Mouse (Mus musculus) right cerebral cortex, adult 2 months (tissue): ENCODE data around the gene Ccdc155.

ENCODE experiments used
- DNase-seq, 2 experiments: peaks; one replicate each; pipeline ENCODE4 v3.0.0; 2021 to 2022; ENCODE audit warnings: low spot score in 2 of 2

The Ccdc155 gene

GRCm38 (mm10) chr7:45226421-45226820 lies 21.7 kb upstream of the Ccdc155 start:
- no peak for DNase-seq

DNA sequence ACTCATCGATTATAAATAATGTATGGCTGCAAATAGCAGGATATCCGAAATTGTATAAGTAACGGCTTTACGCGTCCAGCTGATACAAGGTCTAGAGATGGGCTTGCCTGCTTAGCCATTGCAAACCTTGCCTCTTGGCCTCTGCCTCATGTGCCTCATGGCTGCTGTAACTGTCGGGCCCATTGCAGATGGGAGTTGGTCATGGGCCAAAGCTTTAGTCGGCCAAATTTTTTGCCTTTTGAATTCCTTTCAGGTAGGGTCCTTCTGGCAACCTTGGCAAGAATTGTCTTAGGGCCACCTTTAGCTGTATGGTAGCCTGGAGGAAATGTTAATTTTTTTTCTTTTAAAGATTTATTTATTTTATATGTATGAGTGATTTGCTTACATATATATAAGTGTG lies 20.1 kb upstream of the Ccdc155 start:
- no peak for DNase-seq

- DNase-seq, result no peak
Measured at GRCm38 (mm10) chr7:45221680-45222079, 17.0 kb upstream of the Ccdc155 start.

DNA sequence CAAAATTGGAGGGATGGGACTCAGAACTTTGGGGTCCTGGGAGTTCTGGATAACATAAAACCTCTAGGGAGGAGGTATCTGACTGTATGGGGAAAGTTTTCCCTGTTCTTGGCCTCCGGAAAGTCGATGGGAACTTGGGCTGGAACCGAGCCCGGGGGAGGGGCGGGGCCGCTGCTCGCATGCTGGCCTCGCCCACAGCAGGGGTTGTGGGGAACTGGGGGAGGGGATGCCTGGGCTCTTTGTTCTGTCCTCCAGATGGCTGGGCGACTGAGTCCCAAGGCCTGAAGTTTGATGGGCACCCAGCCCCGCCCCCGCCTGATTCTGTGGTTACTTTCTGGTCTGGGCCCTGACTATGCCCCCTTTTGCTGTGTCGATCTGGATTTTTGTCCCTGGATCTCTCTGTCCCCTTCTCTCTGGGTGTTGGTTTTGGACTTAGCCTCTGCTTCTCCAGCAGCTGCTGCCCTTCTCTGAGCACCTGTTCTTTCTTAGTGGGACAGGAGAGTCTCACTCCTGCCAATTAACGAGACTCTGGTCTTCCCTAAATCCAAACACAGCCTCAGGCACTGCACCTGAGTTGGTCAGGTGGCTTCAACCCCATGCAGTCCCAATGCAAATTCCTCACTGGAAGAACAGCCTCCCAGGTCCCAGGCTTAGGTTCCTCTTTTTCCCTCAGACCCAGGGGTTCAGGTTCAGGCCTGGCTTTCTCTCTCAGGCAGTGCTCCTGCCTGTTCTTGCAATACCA lies 11.9 kb upstream of the Ccdc155 start:
- DNase-seq, result no peak

DNA sequence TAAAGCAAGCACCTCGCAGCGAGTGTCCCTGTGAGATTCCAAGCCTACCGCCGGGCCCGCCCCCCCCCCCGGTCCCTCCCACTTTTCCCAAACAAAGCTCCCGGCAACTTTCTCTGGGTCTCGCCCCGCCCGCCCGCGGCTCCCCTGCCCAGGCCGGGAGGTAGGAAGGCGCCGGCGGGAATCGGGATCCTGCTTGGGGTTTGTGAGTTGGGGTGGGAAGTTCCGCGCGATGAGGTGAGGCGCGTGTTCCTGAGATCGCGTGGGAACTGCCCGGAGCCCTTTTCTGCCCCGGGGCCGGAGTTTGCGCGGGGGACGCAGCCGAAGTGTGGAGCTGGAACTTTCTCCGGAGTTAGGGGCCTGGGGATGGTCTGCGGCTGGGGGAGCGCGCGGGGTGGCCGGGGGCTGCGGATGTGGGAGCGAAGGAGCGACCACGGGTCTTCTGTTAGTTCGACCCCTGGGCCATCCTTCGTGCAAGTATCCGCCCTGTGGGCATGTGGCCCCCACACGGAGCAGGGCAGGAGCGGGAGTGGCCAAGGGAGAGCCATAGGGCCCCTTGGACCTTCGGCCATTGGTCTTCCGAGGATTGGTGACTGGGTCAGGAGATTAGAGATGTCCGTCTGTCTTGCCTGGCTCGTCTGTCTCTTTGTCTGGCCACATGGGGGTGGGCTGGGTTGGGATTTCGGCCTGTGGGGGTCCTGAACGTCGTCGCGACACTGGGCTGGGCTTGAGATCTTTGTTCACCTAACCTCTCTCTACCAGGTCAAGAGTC lies 11.2 kb upstream of the Ccdc155 start, which contains the start of gene Tead2:
Gene Tead2, plus strand, starts transcription at position 81 of the 769 bp plus-strand sequence.
- DNase-seq, result no peak

GRCm38 (mm10) chr7:45213708-45214107 lies 9.0 kb upstream of the Ccdc155 start:
- no peak for DNase-seq

DNA sequence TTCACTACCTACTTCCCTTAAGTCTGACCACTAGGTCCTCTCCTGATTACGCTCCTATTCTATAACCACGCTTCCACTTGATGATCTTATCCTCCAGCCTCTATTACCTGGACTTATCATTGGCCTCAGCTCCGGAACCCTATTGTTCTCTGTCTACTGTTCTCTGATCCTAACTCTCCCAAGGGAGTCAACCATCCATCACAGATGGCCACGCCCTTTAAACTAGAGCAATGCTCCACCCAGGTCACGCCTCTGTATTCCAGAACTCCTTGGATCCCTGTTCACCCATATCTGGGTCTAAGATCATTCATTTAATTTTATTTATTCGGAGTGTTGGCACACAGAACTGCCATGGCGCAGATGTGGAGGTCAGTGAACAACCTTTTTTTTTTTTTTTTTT lies 7.7 kb upstream of the Ccdc155 start:
- no peak for DNase-seq

DNA sequence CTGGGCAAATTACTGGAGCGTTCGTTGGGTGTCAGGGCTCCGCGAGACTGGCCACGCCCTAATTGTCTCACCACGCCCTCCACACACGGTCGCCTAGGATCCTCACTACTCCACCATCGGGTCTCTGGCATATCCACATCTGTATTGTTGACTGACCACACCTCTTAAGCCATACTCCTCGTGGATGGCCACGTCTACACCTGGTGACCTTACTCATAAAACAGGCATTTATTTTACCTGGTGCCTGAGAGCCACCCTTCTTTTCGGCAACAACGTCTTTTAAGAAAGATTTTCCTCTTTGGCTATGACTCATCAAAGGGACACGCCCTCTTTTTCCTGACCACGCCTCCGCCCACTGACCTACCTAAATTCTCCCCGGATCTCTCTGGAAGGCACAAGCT lies 7.2 kb upstream of the Ccdc155 start, which contains the start of gene Dkkl1:
Gene Dkkl1, minus strand, starts transcription at position 297 of the 401 bp plus-strand sequence.
- no peak for DNase-seq

- no peak for DNase-seq
Measured at GRCm38 (mm10) chr7:45211070-45211469, 6.4 kb upstream of the Ccdc155 start.

DNA sequence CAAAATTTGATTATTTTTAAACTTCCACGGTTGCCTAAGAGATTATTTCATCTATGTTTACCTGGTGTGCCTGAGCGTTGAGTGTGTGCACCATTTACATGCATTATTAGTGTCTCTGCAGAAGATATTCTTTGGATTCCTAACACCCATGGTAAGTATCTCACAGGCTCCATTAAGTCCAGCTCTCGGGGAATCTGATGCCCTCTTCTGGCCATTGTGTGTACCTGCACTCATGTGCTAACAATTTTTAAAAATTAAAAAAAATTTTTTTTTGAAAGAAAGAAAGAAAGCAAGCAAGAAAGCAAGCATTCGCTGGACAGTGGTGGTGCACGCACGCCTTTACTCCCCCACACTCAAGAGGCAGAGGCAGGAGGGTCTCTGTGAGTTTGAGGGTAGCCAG lies 3.6 kb upstream of the Ccdc155 start:
- DNase-seq, result no peak

- DNase-seq, result no peak
Measured at GRCm38 (mm10) chr7:45202654-45203053, 2.0 kb downstream of the Ccdc155 start.

DNA sequence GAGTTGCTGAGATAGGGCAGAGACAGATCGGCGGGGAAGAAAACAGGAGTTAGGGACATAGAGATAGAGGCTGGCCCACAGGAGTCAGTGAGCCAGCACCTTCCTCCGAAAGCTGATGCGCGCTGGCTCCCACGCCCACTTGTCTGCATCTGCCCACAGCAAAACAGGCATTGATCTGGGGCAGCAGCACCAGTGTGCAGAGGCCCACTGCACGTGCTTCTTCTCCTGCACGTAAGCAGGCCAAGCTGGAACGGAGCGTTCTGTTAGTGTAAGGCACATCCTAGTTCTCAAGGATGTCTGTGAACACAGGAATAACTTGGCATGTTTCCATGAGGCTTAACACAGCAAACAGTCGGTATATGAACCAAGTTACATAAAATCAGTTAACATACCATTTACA lies 5.7 kb downstream of the Ccdc155 start:
- DNase-seq, result peak; percentile 46 to 67

- peak; percentile 75 to 83 for DNase-seq
Measured at GRCm38 (mm10) chr7:45198435-45198834, 6.3 kb downstream of the Ccdc155 start.

DNA sequence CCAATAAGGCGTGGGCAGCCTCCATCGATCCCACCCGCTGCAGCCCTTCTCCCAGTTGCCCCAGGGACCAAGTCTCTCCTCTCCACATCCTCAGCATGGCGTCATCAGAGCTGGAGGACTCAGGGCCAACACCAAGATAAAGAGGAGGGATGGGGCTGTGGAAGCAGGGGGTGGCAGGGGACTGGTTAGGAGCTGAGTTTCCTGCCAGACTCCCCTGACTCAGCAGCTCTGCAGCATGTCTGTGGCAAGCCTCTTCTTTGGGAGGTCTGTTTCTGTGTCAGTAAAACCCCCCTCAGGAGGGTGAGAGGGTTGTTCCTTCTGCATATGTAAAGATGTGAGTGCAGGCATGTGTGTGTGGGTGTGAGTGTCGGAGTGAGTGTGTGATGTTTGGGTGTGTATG lies 7.7 kb downstream of the Ccdc155 start:
- DNase-seq, result no peak

DNA sequence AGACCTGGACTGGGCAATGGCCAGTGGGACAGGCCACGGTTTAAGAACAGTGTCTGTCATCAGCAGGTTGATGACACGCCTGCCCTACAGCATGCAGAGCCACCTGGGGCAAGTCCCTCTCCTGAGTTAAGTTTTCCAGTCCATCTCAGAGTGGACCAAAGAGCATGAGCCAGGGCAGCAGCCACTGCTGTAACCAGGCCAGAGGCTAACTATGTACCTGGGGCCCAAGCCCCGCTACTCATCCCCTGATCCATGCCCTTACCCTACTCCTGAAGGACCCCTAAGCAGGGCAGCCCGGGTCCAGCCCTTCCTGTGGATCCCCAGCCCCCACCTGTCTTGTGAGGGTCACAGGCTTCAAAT lies 8.5 kb downstream of the Ccdc155 start:
- DNase-seq, result no peak

DNA sequence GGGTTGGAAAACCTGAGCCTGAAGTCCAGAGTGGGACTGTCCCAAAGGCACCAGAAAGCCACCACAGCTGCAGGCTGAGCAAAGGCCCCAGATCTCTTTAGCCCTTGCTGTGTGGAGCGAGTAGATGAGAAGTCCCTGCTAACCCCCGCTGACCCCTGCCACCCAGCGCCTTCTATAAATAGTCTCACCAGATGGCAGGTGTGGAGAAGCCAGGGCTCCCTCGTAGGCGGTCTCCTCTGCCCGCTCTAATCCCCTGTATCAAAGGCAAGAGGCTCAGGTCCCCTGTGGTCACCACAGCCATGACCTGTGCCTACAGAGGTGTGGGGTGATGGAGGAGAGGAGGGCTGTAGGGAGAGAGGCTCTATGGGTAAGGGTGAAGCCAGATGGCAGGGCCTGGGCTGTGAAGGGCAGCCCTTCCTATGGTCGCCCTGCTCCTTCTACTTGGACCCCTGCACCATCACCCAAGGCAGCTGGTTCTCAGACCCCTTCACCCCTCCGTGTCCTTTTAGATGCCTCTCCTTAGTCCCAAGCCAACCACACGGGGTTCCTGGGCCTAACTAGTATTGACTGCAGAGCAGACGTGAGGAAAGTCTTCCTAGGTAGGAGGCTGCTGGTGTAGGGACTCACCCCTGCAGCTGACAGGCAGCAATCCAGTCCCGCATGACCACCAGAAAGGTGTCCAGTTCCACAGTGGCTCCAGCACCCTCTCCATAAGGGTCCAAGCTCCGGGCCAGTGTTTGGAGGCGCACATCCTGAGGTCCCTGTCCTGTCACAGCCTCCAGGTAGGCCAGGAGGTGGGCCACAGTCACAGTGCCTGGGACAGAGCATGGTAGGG lies 9.1 kb downstream of the Ccdc155 start:
- no peak for DNase-seq

DNA sequence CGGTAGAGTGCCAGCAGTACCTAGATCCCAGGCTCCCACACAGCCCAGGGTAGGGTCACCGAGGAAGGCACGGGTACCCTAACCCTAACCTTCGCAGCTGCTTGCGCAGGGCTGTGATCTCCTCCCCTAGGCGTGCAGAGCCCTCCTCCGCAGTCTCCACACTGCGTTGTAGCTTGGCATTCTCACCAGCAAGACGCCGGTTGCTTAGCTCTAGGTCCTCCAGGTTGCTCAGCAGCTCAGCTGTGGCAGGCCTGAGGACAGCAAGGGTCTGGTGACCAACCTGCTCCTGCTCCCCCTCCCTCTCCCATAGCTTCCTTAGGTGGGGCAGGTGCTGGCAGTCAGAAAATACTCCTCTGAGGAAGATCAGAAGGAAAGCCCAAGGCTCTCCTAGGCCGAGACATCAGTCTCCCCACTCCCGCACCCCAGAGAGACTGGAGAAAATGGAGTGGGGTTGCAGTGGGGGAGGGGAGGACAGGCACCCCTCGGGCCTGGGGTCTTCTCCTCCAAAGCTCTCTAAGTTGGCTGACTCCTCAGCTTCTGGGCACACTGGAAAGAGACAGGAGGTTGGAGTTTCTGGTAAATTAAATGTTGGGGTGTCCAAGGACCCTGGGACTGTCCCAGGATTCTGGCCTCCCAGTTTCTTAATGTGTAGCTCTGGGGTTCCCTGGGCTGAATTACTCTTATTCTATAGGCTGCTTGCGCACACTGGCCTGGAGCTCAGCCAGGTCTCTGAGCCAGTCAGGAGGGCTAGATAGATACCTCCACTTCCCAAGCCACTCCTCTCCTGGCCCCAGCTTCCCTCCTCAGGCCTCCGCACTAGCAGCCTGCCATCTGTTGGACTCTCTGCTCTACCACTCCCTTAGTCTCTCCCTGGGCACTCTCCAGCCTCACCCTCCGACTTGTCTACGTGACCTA lies 10.6 kb downstream of the Ccdc155 start:
- no peak for DNase-seq

DNA sequence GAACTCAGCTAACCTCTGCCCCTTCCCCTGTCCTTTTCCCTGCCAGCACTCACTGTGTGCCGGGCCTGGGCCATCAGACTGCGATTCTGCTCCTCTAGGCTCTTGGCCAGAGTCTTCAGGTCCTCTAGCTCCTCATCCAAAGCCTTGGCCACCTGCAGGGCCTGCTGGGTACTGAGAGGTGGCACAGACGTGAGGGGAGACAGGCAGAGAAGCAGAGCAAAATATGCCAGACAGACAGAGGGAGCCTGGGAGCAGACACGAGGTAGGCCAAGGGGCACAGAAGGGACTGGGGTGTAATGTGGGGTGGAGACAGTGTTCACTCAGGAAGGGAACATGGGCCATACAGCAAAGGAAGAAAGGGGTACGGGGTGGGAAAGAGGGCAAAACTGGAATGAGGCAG lies 11.3 kb downstream of the Ccdc155 start:
- DNase-seq, result no peak

GRCm38 (mm10) chr7:45192585-45193310 lies 11.9 kb downstream of the Ccdc155 start:
- no peak for DNase-seq

- no peak for DNase-seq
Measured at GRCm38 (mm10) chr7:45191803-45192363, 12.8 kb downstream of the Ccdc155 start.
